Mouse (Mus musculus) liver, embryonic 12.5 days (tissue): ENCODE results near the gene Cdk14. TPM values are rescaled to one million over a fixed set of nuclear protein-coding genes. Genes with fewer than 3 reads are reported as not detected.

ENCODE experiments used
- ATAC-seq: fragments of 200-750 bp; cut with Nextera tagmentation; 2 replicates; pipeline ENCODE4 v1.8.0; 2017; ENCODE audit warnings: moderate number of reproducible peaks, mild to moderate bottlenecking, moderate library complexity
- H3K27ac ChIP-seq: fragments of 300-500 bp; sonication (generic); 2 replicates; pipeline ENCODE4 v1.5.1; 2016; ENCODE audit warnings: mild to moderate bottlenecking
- H3K27me3 ChIP-seq: fragments of 300-500 bp; sonication (generic); replicated peaks from 2 replicates; pipeline ENCODE4 v1.6.1; 2016; ENCODE audit warnings: mild to moderate bottlenecking, moderate library complexity
- H3K36me3 ChIP-seq: fragments of 300-500 bp; sonication (generic); 2 replicates; pipeline ENCODE4 v1.6.1; 2016; ENCODE audit warnings: mild to moderate bottlenecking, moderate library complexity
- H3K4me1 ChIP-seq: fragments of 300-500 bp; sonication (generic); 2 replicates; pipeline ENCODE4 v1.6.1; 2016
- H3K4me2 ChIP-seq: fragments of 300-500 bp; sonication (generic); 2 replicates; pipeline ENCODE4 v1.6.1; 2016; ENCODE audit warnings: mild to moderate bottlenecking, moderate library complexity
- H3K4me3 ChIP-seq: fragments of 300-500 bp; sonication (generic); 2 replicates; pipeline ENCODE4 v1.5.1; 2016; ENCODE audit warnings: mild to moderate bottlenecking, moderate library complexity
- H3K9ac ChIP-seq: fragments of 300-500 bp; sonication (generic); 2 replicates; pipeline ENCODE4 v1.6.1; 2016; ENCODE audit warnings: mild to moderate bottlenecking, moderate library complexity
- H3K9me3 ChIP-seq: fragments of 300-500 bp; sonication (generic); replicated peaks from 2 replicates; pipeline ENCODE4 v1.6.1; 2016; ENCODE audit warnings: mild to moderate bottlenecking, moderate library complexity
- WGBS: fragments of 180-500 bp; shearing (Covaris S2); methylation state at CpG from one replicate; pipeline ENCODE4 v1.1.7; 2016; ENCODE audit not compliant: insufficient replicate concordance; 5-methylcytosine and 5-hydroxymethylcytosine counted together
- polyA plus RNA-seq: library from polyadenylated mRNA; unstranded; fragments of >200 nt; fragmentation: Nextera tagmentation; extraction: Ambion mirVana; gene quantifications from 2 replicates; pipeline ENCODE4 v1.2.1, GENCODE M21; 2016

The Cdk14 gene
- polyA plus RNA-seq, 1 experiment from 2014 or later, result 3.4 TPM

DNA sequence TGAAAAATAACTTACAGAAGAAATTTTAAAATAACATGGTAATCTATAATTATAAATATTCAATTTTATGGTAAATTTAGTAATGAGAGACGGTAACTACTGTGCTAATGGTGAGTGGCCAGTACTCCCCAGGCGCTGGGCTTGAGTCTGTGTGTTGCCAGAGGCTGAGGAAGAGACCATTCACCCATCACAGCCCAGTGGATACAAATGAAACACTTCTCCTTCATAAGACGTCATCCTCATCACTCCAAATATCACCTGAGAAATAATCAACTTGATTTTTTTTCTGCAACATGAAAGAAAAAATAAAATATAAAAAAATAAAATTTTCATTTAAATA, 153.4 kb downstream of the Cdk14 start:
- H3K9ac ChIP-seq, result no peak overlapping the region
- ATAC-seq, result no peak
- H3K27me3 ChIP-seq, result no peaks in the 10 kb centered on the region
- no peak overlapping the region for H3K4me3 ChIP-seq
- H3K9me3 ChIP-seq, result no peaks in the 10 kb centered on the region
- H3K27ac ChIP-seq, result no peak overlapping the region
- H3K4me1 ChIP-seq, result no peaks in the 10 kb centered on the region
- 74% methylated on average over 3 of the region's 3 CpGs for WGBS
- no peak overlapping the region for H3K4me2 ChIP-seq
- H3K36me3 ChIP-seq, result no peaks in the 10 kb centered on the region

DNA sequence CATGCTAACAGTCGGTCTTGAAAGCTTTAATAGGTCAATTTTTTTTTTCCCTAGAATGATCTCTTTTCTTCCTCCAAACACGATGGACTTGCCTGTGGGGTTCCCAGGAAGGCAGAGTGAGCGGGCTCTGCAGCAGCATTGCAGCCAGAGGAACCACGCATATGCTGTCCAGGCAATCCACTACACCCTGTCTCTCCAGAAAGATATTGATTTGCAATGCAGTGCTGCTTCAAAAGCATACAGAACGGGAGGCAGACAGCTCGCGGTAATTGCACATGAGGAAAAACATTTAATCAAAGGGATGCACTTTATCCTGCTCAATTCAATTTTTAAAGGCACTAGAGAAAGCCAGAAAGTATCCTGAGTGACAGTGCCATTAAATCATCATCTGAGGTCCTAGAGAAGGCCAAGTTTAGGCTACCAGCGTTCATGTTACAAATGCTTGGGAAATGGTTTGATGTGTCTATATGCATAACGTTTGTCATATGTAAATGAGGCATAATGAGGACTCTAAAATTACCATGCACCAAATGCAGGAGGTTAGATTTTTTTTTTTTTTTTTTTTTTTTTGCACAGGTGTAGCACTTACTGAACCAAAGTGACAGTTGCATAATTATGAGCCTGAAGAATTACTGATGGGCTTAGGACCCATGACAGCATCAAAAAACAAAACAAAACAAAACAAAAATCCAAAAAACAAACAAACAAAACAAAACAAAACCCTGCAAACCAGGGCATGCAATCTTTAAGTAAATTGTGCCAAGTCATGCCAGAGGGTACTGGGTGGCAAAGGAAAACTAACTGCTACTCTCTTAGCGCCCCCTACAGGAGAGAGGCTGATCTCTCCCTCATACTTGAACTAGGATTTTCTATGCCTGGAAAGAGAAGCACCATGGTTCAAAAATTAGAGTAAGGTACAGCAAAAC, 154.0 kb downstream of the Cdk14 start:
- 53% methylated on average over 10 of the region's 10 CpGs for WGBS
- no peak overlapping the region for H3K9ac ChIP-seq
- H3K9me3 ChIP-seq, result no peaks in the 10 kb centered on the region
- no peak overlapping the region for H3K27ac ChIP-seq
- H3K27me3 ChIP-seq, result no peaks in the 10 kb centered on the region
- ATAC-seq, result no peak; the same call in 1 of the 2 replicates
- H3K4me3 ChIP-seq, result no peak overlapping the region
- H3K4me2 ChIP-seq, result no peak overlapping the region
- H3K4me1 ChIP-seq, result no peaks in the 10 kb centered on the region
- no peaks in the 10 kb centered on the region for H3K36me3 ChIP-seq

DNA sequence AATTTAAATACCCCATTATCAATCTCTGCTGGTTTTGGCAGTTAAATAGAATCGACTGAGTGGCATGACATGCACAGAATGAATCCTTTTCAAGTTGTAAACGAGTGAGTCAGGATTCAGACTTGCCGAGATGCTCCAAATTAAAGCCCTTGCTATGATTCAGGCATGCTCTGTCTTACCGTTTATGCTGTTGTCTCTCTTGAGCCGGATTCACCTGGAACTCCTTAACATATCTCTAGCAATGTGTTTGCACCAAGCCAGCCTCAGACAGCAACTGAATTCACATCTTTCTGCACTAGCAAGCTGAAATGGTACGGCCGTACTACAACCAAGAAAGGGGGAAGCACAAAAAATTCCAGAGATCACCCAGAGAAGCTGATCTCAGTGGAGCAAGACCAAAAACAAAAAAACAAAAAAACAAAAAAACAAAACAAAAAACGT, 154.7 kb downstream of the Cdk14 start:
- no peaks in the 10 kb centered on the region for H3K27me3 ChIP-seq
- no peaks in the 10 kb centered on the region for H3K9me3 ChIP-seq
- no peak for ATAC-seq
- H3K27ac ChIP-seq, result no peak overlapping the region
- no peak overlapping the region for H3K9ac ChIP-seq
- H3K4me2 ChIP-seq, result no peak overlapping the region
- no peaks in the 10 kb centered on the region for H3K36me3 ChIP-seq
- H3K4me1 ChIP-seq, result no peaks in the 10 kb centered on the region
- no peak overlapping the region for H3K4me3 ChIP-seq
- whole genome bisulfite sequencing, result 44% methylated on average over 8 of the region's 8 CpGs

DNA sequence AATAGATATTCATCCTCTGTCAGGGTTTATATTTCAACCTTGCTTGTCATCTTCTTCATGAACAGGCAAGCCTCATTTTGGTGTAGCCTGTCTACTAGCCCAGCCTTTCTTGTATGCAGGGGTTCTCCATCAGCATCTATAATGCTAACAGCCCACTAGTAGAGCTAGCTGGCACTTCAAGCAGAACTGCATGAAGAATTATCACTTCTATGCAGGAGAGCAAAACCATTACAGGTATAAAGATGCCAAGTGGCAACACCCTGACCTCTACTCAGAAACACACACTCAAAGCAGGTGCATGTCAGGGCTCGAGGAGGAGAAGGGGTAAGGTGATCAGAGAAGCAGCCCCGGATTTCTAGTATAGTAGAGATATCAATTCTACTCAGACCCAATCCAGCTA, 155.4 kb downstream of the Cdk14 start:
- Histone ChIP-seq H3K36me3 (no peaks in the 10 kb centered on the region), H3K4me1 (no peaks in the 10 kb centered on the region), H3K27me3 (no peaks in the 10 kb centered on the region), H3K4me3 (no peak overlapping the region), H3K27ac (no peak overlapping the region), H3K9ac (no peak overlapping the region), H3K9me3 (no peaks in the 10 kb centered on the region), H3K4me2 (no peak overlapping the region)
- no peak for ATAC-seq
- 56% methylated on average over 2 of the region's 2 CpGs for WGBS

DNA sequence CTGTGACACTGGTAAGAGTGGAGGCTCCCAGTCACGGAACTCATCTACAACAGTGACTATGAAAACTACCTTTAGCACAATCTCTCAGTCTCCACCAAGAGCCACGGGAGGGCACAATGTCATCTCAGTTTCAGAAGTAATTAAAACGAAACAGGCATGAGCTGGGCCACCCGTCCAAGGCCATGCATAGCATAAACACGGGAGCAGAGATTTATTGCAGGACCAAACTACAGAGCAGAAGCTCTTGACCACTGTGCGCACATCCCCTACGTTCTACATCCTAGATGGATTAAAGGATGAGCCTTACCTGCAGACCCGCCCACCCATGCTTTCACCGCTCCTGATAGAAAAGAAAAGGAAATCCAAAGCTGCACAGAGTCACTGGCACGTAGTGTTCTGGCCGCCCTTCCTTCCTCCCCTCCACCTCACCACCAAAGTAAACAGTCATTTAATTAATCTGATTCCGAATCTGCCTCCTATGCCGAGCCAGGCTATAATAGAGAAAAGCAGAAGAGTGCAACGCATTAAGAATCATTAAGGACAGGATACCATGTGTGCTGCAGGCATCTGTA, 158.3 kb downstream of the Cdk14 start:
- no peak for ATAC-seq
- Histone ChIP-seq H3K4me3 (no peak overlapping the region), H3K27ac (no peak overlapping the region)

DNA sequence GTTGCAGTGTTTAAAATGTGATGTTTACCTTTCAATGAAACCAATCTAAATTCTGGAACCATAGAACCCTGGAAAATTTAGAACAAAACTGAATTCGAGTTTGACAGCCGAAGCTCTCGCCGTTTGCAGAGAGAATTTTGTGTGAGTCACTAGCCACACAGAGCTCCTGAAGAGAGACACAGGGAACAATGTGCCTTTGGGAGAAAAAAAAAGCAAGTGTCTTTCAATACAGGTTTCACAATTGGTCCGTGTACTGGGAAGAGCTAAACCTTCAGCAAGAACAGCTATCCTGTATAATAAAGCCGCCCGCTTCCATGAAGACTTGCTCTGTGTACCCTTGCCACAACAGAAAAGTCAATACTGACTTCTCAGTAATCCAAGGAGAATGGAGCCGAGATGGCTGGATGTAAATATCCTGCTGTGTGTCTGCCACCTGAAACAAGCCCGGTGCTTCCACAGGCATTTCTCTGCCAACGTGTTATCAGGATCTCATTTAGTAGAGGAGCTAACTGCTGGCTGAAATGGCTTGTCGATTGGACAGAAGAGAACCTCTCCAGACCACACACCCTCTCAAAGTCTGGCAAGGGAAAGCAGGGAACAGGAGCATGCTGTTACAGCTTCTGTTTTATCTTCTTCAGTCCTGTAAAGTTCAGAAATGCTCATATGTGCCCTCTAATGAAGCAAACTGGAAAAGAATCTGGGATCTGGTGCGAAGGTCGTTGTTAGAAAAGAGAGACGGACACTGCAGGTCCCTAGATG, 159.0 kb downstream of the Cdk14 start:
- ATAC-seq, result no peak
- Histone ChIP-seq H3K9ac (no peak overlapping the region), H3K9me3 (no peaks in the 10 kb centered on the region), H3K27me3 (no peaks in the 10 kb centered on the region), H3K4me1 (no peaks in the 10 kb centered on the region), H3K4me2 (no peak overlapping the region), H3K4me3 (no peak overlapping the region), H3K27ac (no peak overlapping the region), H3K36me3 (no peaks in the 10 kb centered on the region)
- WGBS, result 59% methylated on average over 14 of the region's 14 CpGs

More for the DNA sequence above, 158.3 kb downstream of the Cdk14 start:
- no peaks in the 10 kb centered on the region for H3K27me3 ChIP-seq
- H3K9ac ChIP-seq, result no peak overlapping the region
- 66% methylated on average over 14 of the region's 14 CpGs for WGBS
- H3K36me3 ChIP-seq, result no peaks in the 10 kb centered on the region
- H3K4me2 ChIP-seq, result no peak overlapping the region
- H3K9me3 ChIP-seq, result no peaks in the 10 kb centered on the region
- H3K4me1 ChIP-seq, result no peaks in the 10 kb centered on the region

DNA sequence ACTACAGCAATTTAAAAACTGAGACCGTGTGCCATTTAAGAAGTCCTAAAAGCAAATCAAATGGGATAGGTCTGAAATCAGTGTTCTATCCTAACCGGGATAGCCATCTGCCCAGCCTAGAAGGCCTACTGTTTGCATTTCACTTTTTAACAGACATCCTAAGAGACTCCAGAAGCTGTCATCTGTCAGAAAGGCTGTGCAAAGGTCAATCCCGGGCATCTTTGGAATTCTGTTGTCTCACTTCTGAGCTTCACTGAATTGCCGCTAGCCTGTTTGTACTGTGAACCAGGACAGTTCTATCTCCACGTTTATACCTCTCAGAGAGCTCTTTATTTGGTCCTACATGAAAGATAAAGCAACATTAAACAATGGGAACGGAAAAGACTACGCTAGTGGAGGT, 159.8 kb downstream of the Cdk14 start:
- no peaks in the 10 kb centered on the region for H3K4me1 ChIP-seq
- H3K36me3 ChIP-seq, result no peaks in the 10 kb centered on the region
- H3K4me2 ChIP-seq, result no peak overlapping the region
- WGBS, result 69% methylated on average over 7 of the region's 7 CpGs
- H3K9ac ChIP-seq, result no peak overlapping the region
- H3K27me3 ChIP-seq, result no peaks in the 10 kb centered on the region
- no peak overlapping the region for H3K4me3 ChIP-seq
- no peaks in the 10 kb centered on the region for H3K9me3 ChIP-seq
- ATAC-seq, result no peak
- H3K27ac ChIP-seq, result no peak overlapping the region

DNA sequence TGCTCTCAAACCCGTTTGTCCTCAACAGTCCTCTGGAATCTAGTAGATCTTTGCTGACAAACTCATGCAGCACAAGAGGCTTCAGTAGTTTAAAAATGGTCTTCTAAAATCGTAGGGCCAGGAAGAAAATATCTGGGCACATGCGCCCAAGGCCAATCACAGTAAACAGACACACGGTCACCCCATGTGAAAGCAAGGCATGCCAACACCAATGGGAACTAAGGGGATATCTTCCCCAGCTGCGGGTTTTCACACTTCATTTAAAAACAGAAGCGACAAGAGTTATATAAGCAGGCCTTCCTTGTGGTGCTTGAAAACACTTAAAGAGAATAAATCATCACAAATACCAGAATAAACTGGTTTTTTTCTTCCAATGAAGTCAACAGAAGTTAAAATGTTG, 165.7 kb downstream of the Cdk14 start:
- no peak overlapping the region for H3K27ac ChIP-seq
- no peaks in the 10 kb centered on the region for H3K36me3 ChIP-seq
- no peak for ATAC-seq
- H3K9me3 ChIP-seq, result no peaks in the 10 kb centered on the region
- no peaks in the 10 kb centered on the region for H3K4me1 ChIP-seq
- H3K4me2 ChIP-seq, result no peak overlapping the region
- 62% methylated on average over 6 of the region's 6 CpGs for WGBS
- no peaks in the 10 kb centered on the region for H3K27me3 ChIP-seq
- H3K4me3 ChIP-seq, result no peak overlapping the region
- no peak overlapping the region for H3K9ac ChIP-seq

DNA sequence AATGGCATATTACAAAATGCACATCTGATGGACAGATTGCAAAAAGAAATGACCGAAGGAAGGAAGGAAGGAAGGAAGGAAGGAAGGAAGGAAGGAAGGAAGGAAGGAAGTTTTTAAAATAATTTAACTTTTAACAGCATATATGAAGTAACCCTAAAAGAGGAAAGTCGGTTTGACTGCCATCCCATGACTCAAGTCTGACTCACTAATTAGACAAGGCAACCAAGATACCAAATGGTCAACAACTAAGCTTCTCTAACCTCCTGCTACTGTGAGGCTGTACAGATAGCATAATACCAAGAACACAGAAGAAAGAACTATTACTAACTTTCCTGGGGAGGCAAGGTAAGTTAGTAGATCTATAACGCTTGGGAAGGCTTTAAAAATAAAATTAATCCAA, 166.9 kb downstream of the Cdk14 start:
- H3K27ac ChIP-seq, result no peak overlapping the region
- H3K4me2 ChIP-seq, result no peak overlapping the region
- 66% methylated on average over 3 of the region's 3 CpGs for WGBS
- ATAC-seq, result no peak
- no peak overlapping the region for H3K4me3 ChIP-seq
- no peaks in the 10 kb centered on the region for H3K27me3 ChIP-seq
- H3K4me1 ChIP-seq, result no peaks in the 10 kb centered on the region
- H3K9me3 ChIP-seq, result no peaks in the 10 kb centered on the region
- H3K9ac ChIP-seq, result no peak overlapping the region
- H3K36me3 ChIP-seq, result no peaks in the 10 kb centered on the region

DNA sequence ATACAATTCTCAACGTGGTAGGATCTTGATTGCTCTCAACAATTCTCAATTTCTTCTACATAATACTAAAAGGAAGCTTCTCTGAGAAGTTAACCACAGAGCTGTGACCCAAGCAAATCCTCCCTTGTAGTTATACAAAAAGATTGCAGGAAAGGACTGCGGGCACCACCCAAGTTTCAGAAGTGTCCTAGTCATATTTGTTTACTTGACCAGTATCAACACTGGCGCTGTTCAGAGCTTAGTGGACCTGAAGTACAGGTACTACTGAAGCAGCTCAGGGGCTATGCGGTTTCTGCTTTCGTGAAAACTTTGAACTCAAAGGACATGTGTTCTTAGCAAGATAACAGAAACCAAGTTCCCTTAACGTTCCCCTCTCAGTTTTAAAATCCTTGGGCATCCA, 172.4 kb downstream of the Cdk14 start:
- WGBS, result 62% methylated on average over 6 of the region's 6 CpGs
- Histone ChIP-seq H3K36me3 (no peaks in the 10 kb centered on the region), H3K9ac (no peak overlapping the region), H3K4me2 (no peak overlapping the region), H3K27ac (no peak overlapping the region), H3K9me3 (no peaks in the 10 kb centered on the region), H3K27me3 (no peaks in the 10 kb centered on the region), H3K4me3 (no peak overlapping the region), H3K4me1 (peaks cover 11% of the 10 kb centered on the region)
- no peak for ATAC-seq

DNA sequence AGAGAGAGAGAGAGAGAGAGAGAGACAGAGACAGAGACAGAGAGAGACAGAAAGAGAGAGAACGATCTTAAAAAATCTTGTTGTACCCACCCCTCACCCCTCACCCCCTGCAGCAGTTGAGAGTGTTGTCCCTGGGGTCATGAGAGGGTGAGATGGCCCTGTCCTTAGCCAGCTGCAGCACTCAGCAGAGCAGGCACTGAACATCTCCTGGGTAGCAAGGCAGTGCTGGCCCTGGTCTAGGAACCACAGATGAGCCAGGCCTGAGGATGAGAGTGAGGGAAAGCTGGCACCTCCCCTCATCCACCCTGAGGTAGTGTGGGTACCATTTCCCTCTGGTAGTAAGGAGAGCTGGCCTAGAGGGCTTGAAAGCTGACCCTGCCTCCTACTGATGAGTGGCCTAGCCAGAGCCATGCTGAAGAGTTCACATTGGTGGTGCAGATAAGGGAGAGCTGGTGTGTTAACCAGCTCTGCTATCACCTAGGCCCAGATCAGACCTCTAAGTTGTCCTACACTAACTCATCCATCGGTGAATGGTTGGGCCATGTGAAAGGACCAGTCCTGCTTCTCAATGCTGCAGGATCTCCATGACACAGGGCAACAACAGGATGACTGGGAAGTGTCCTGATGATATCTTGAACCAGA, 173.5 kb downstream of the Cdk14 start:
- Histone ChIP-seq H3K4me1 (peaks cover 11% of the 10 kb centered on the region), H3K27ac (no peak overlapping the region), H3K36me3 (no peaks in the 10 kb centered on the region), H3K27me3 (no peaks in the 10 kb centered on the region), H3K9ac (no peak overlapping the region), H3K4me2 (no peak overlapping the region), H3K9me3 (no peaks in the 10 kb centered on the region), H3K4me3 (no peak overlapping the region)
- WGBS, result 67% methylated on average over 2 of the region's 2 CpGs
- ATAC-seq, result peak; percentile 95

DNA sequence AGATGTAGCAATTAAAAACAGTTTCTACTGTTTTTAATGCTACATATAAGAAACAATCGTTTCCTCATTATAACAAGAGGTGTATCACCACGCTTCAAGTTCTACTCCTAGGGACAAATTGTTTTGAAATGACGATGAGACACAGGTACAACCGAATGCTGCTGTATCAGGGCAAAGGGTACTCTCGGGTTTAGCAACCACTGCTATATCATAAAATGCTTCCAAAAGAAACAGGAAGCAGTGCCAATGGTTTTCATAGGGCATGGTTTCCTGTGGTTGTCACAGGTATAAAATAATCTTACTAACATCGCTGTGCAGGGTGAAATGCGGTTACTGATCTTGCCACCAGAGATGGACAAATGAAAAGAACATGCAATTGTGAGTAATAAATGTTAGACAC, 174.9 kb downstream of the Cdk14 start:
- ATAC-seq, result no peak
- Histone ChIP-seq H3K36me3 (no peaks in the 10 kb centered on the region), H3K4me1 (peaks cover 11% of the 10 kb centered on the region), H3K27ac (no peak overlapping the region), H3K4me2 (no peak overlapping the region), H3K27me3 (no peaks in the 10 kb centered on the region), H3K9me3 (no peaks in the 10 kb centered on the region), H3K4me3 (no peak overlapping the region), H3K9ac (no peak overlapping the region)
- 80% methylated on average over 7 of the region's 7 CpGs for WGBS
